Mouse (Mus musculus) heart, postnatal 36 days (tissue): Measurements from ENCODE around the gene Gsta4. TPM values are rescaled to one million over a fixed set of nuclear protein-coding genes. Genes with fewer than 3 reads are reported as not detected.
A peak's percentile ranks its signal among the peaks of the same experiment; 100 is the strongest.
"Not testable (repeated sequence)": the region's sequence is repeated elsewhere in the genome, so short reads cannot be mapped to it uniquely, and the experiment has no call there.

Source experiments
- DNase-seq, 2 experiments: peaks; one replicate each; pipeline ENCODE4 v3.0.0; 2021 to 2022
- intact Hi-C: fragments of 180-260 bp; cut with DNase I; formaldehyde crosslinking; loops from one replicate; pipeline ENCODE4 v1.15.1; 2025
- total RNA-seq, 2 experiments: library from RNA; stranded (reverse); gene quantifications; 2 replicates each; pipeline ENCODE4 v1.2.3; 2021

Gsta4 gene
- total RNA-seq, 2 experiments from 2014 or later = 88.6 to 98.7 TPM

- intact Hi-C loops = no loop called here
- DNase-seq = no peak
Measured at GRCm38 (mm10) chr9:78224418-78224817, 41.8 kb downstream of the Gsta4 start.

DNA sequence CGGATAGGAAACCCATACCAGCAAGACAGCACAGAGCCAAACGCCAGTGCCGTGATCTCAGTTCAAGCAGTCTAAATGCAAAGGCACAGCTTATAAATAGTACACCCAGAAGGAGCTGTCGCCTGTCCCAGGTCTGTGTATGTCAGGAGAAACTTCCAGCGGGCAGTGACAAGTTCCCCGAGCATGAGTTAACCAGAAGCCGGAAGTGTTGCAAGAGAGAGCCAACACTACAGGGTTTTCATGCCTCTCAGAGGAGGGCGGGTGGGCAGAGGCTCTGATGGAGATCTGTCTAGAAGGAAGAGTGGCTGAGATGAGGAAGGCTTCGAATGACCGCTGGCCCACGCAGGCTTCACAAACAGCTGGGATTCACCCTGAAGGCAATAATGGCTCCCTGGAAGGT lies 42.7 kb downstream of the Gsta4 start:
- intact Hi-C loops = no loop called here

DNA sequence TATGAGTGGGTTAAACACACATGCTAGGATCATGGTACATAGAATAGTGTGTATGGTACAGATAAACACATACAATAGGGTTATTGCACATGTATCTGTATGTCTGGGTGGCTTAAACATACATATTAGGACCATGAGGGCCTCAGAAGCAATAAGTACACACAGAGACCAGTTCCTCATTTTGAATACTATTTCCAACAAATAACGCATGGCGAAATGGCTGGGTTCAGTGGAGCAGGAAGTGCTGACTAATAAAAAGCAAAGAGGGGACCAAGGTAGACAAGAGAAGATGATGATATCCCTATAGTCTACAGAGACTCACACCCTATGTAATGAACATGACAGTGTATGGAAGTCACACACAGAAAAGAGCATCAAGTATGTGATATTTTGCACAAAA lies 45.5 kb downstream of the Gsta4 start:
- no peak for DNase-seq
- intact Hi-C loops = no loop called here

More for the DNA sequence above, 42.7 kb downstream of the Gsta4 start:
- no peak for DNase-seq

DNA sequence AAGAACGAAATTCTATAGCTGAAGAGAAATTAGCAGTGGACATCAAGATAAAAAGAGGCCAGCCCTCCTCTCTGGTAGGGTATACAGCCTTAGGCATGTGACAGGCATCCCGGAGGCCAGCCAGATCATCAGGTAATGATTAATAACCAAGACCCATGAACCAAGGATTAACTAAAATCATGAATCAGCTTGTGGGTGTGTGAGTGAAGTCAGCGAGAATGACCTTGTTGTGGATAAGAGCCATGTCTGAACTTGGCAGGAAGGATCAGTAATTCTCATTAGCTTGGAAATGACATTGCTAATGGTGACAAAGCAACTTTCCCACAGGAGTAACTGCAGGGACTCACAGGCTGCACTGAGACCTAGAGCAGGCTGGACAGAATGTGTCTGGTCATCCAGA lies 47.1 kb downstream of the Gsta4 start:
- intact Hi-C loops, DNase-seq: not testable (repeated sequence)

GRCm38 (mm10) chr9:78230461-78230860 lies 47.9 kb downstream of the Gsta4 start, which contains the start of gene Gsta1:
Gene Gsta1, plus strand, starts transcription at chr9:78230656.
- DNase-seq, intact Hi-C loops: not testable (repeated sequence)

DNA sequence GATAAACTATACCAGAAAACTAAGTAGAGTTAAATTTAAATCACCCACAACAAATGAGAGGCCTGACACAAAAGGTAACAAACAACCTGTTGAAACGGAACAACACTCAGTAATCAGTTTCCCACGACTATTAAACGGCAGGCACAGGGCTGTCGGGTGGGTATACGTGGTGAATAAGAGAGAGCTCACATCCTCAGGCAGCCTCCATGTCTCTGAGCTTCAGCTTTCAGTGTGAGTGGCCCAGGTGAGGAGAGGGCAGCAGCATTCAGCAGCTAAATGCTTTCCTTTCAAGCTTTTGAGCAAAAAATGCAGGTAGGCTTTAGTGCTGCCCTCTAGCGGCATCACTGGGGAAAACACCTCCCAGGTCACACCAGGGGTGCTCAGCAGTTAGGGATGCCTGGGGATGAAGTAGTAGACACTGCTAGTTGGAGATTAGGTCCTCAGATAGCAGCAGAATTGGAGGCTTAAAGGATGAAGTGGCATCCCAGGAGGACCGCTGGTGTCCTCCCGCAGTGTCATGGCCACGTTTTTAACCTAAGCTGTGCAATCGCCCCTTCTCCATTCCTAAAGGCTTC lies 50.6 kb downstream of the Gsta4 start:
- DNase-seq, intact Hi-C loops: not testable (repeated sequence)

DNA sequence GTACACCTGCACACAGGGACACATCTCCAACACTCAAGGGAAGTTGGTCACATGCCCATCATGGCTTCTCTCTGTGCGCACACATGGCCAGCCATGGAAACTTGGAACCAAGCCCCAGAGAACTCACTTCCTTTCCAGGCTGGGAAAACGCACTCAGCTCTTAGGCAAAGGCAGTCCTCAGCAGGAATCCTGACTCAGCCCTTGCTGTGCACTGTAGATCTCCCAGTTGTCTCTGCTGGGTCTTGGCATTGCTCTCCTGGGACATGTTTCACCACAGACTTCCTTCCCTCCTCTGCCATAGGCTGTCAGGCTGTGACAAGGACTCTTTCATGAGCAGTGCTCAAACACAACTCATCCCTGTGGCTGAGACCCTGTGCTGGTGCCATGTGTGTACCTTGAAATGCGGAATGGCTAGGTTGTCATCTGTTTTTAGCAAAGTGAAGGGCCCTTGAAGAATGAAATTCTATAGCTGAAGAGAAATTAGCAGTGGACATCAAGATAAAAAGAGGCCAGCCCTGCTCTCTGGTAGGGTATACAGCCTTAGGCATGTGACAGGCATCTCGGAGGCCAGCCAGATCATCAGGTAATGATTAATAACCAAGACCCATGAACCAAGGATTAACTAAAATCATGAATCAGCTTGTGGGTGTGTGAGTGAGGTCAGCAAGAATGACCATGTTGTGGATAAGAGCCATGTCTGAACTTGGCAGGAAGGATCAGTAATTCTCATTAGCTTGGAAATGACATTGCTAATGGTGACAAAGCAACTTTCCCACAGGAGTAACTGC lies 73.3 kb downstream of the Gsta4 start:
- peak in 1 of 2 experiments; percentile 1 for DNase-seq
- intact Hi-C loops = not testable (repeated sequence)

GRCm38 (mm10) chr9:78256914-78257313 lies 74.3 kb downstream of the Gsta4 start, which contains the start of gene Gm3776:
Gene Gm3776, plus strand, starts transcription at chr9:78257129.
- DNase-seq, intact Hi-C loops: not testable (repeated sequence)

Other genes with a start within 250 kb of the Gsta4 start
- not detected for gene Gcm1, start 130.8 kb upstream of the Gsta4 start, total RNA-seq
- gene Fbxo9, start 73.7 kb upstream of the Gsta4 start, total RNA-seq = 10 to 100 TPM; 49.9 to 52.5 TPM
- gene Ick, start 73.6 kb upstream of the Gsta4 start, total RNA-seq = 10 to 100 TPM; 13.7 to 15.3 TPM
- 1 to 10 TPM in 1 of 2 experiments, not detected in 1; 1.1 TPM for gene Gsta1, start 47.9 kb downstream of the Gsta4 start, total RNA-seq
- 1 to 10 TPM; 1.0 to 1.2 TPM for gene Gm3776, start 74.4 kb downstream of the Gsta4 start, total RNA-seq
- gene Gm10639, start 107.1 kb downstream of the Gsta4 start, total RNA-seq = not detected
- gene Omt2a, start 132.0 kb downstream of the Gsta4 start, total RNA-seq = not detected
- gene Omt2b, start 144.8 kb downstream of the Gsta4 start, total RNA-seq = not detected
- gene Gsta2, start 173.0 kb downstream of the Gsta4 start, total RNA-seq = under 1 TPM in 1 of 2 experiments, not detected in 1; 0.46 TPM
- not detected for gene Dppa5a, start 185.4 kb downstream of the Gsta4 start, total RNA-seq
- gene Ooep, start 196.0 kb downstream of the Gsta4 start, total RNA-seq = not detected
- not detected for gene Ddx43, start 213.0 kb downstream of the Gsta4 start, total RNA-seq